Mouse (Mus musculus) embryo, embryonic 9.5 days (tissue): ENCODE measurements around the gene Rab1b.
"Not testable (repeated sequence)": the region's sequence is repeated elsewhere in the genome, so short reads cannot be mapped to it uniquely, and the experiment has no call there.

Experiments
- DNase-seq: peaks from one replicate; pipeline ENCODE4 v3.0.0-alpha.2; 2017; ENCODE audit errors: extremely low spot score

Gene Rab1b

GRCm38 (mm10) chr19:5106731-5107191, at the start of gene Rab1b:
Gene Rab1b, minus strand, starts transcription at chr19:5107072.
- peak; percentile 97 for DNase-seq

GRCm38 (mm10) chr19:5152261-5152660, 45.4 kb upstream of the Rab1b start:
- no peak for DNase-seq

GRCm38 (mm10) chr19:5151741-5152140, 44.9 kb upstream of the Rab1b start:
- DNase-seq: no peak

- DNase-seq: peak; percentile 50
These were observed 44.5 kb upstream of the Rab1b start for GRCm38 (mm10) chr19:5151331-5151730.

- no peak for DNase-seq
These were observed 43.5 kb upstream of the Rab1b start for GRCm38 (mm10) chr19:5150358-5150757.

- not testable (repeated sequence) for DNase-seq
These were observed 42.2 kb upstream of the Rab1b start for GRCm38 (mm10) chr19:5149041-5149440.

GRCm38 (mm10) chr19:5139640-5140039, 32.8 kb upstream of the Rab1b start:
- peak; percentile 23 for DNase-seq

GRCm38 (mm10) chr19:5131237-5131636, 24.4 kb upstream of the Rab1b start:
- no peak for DNase-seq

- no peak for DNase-seq
These were observed 22.9 kb upstream of the Rab1b start for GRCm38 (mm10) chr19:5129770-5130169.

- no peak for DNase-seq
These were observed 17.3 kb upstream of the Rab1b start for GRCm38 (mm10) chr19:5124055-5124614.

GRCm38 (mm10) chr19:5123241-5123640, 16.4 kb upstream of the Rab1b start:
- no peak for DNase-seq

GRCm38 (mm10) chr19:5122492-5122891, 15.6 kb upstream of the Rab1b start:
- DNase-seq: no peak

GRCm38 (mm10) chr19:5118384-5118698, 11.5 kb upstream of the Rab1b start, which contains the start of gene Klc2:
Gene Klc2, minus strand, starts transcription at chr19:5118560.
- no peak for DNase-seq

- peak; percentile 95 for DNase-seq
These were observed 10.9 kb upstream of the Rab1b start for GRCm38 (mm10) chr19:5117494-5118383.

GRCm38 (mm10) chr19:5113783-5114182, 6.9 kb upstream of the Rab1b start:
- no peak for DNase-seq

- DNase-seq: no peak
These were observed 3.0 kb upstream of the Rab1b start for GRCm38 (mm10) chr19:5109659-5110453.

GRCm38 (mm10) chr19:5108702-5109101, 1.8 kb upstream of the Rab1b start:
- no peak for DNase-seq

- DNase-seq: peak; percentile 40
These were observed 1.4 kb upstream of the Rab1b start for GRCm38 (mm10) chr19:5108271-5108575.

GRCm38 (mm10) chr19:5107556-5108270, 841 bp upstream of the Rab1b start:
- DNase-seq: no peak

- DNase-seq: no peak
These were observed 798 bp downstream of the Rab1b start for GRCm38 (mm10) chr19:5106074-5106473.

- DNase-seq: peak; percentile 81
These were observed 8.3 kb downstream of the Rab1b start, which contains the start of gene Cnih2 for GRCm38 (mm10) chr19:5098363-5099143. Gene Cnih2, minus strand, starts transcription at chr19:5098521.
